In genomic region chr10:96519411-96519810, GRCm38 (mm10) we compare ENCODE assay signal across 31 mouse cellular contexts.
DNase-seq lines count a peak whose midpoint lies in the region; ATAC-seq lines count a peak whose summit lies in the region.
"Had no signal": no experiment of that assay in that cellular context is flagged by ENCODE, and none has a peak within 500 bp of the region (broad histone marks: within the 10 kb centered on the region; RNA-seq: fewer than 3 reads in every experiment).

No protein-coding gene starts in this region.

- peak; percentile 38 for DNase-seq in embryonic facial prominence, embryonic 11.5 days (ENCODE audit: low spot score)
- no peak for DNase-seq in embryonic facial prominence, embryonic 10.5 days (ENCODE audit: low spot score)
- DNase-seq in CD4-positive helper T cell, adult 2 months (ENCODE audit: low read depth, low spot score), result peak; percentile 25
- peak; percentile 20 for DNase-seq in brain, adult 2 months (ENCODE audit: low read depth, low spot score)
- peak; percentile 24 for DNase-seq in forelimb bud, embryonic 11.5 days (ENCODE audit: low read depth, low spot score)
- DNase-seq in left cerebral cortex, adult 11 months (ENCODE audit: low spot score), result no peak
- DNase-seq: adrenal gland, adult 2 months; adrenal gland, postnatal 14 days; B cell, adult 2 months; cerebellum, adult 11-12 months; cerebellum, adult 8-10 months; cerebellum, postnatal 10 days; cerebellum, postnatal 36 days; embryo, embryonic 11 days; forebrain, postnatal 0 days; gastrocnemius, adult 2 months; gastrocnemius, postnatal 14 days; heart, adult 11 months; kidney, adult 18-20 months had no signal

- H3K9ac ChIP-seq in embryonic facial prominence, embryonic 11.5 days (replicated peaks; ENCODE audit: low read length), result no peak overlapping the region
- H3K9ac ChIP-seq in forebrain, embryonic 16.5 days (replicated peaks; ENCODE audit: low read depth, low read length), result no peak overlapping the region
- H3K9ac ChIP-seq: embryonic facial prominence, embryonic 12.5 days; forebrain, embryonic 13.5 days; forebrain, postnatal 0 days; hindbrain, embryonic 14.5 days had no signal

- WGBS in embryonic facial prominence, embryonic 11.5 days, result 63% methylated on average over 3 of the region's 3 CpGs
- 70% methylated on average over 3 of the region's 3 CpGs for WGBS in embryonic facial prominence, embryonic 10.5 days
- WGBS in forebrain, embryonic 16.5 days, result 75% methylated on average over 3 of the region's 3 CpGs

- no peak for ATAC-seq in embryonic facial prominence, embryonic 11.5 days (replicated peaks; ENCODE audit: insufficient number of reproducible peaks, low FRiP score, low TSS enrichment, low read depth)
- no peak for ATAC-seq in forebrain, embryonic 16.5 days
- ATAC-seq: forebrain, embryonic 13.5 days; forebrain, postnatal 0 days; hindbrain, postnatal 0 days; inflammation-experienced regulatory T-cells, adult 6 months; intestine, embryonic 16.5 days; Patski had no signal

- no peak overlapping the region for H3K4me3 ChIP-seq in embryonic facial prominence, embryonic 11.5 days (ENCODE audit: low read depth, low read length)
- H3K4me3 ChIP-seq in embryonic facial prominence, embryonic 10.5 days, result no peak overlapping the region
- H3K4me3 ChIP-seq in forebrain, embryonic 16.5 days (replicated peaks; ENCODE audit: low read length), result no peak overlapping the region
- H3K4me3 ChIP-seq: embryonic facial prominence, embryonic 12.5 days; forebrain, embryonic 10.5 days; forebrain, embryonic 13.5 days; gastrocnemius, adult 2 months had no signal

- no peaks in the 10 kb centered on the region for H3K4me1 ChIP-seq in embryonic facial prominence, embryonic 11.5 days (ENCODE audit: control insufficient read depth, insufficient read depth, low read length)
- peaks cover 14% of the 10 kb centered on the region for H3K4me1 ChIP-seq in embryonic facial prominence, embryonic 10.5 days
- H3K4me1 ChIP-seq in forebrain, embryonic 16.5 days (replicated peaks; ENCODE audit: control insufficient read depth, insufficient read depth, low read length), result peaks cover 6% of the 10 kb centered on the region

- H3K27ac ChIP-seq in embryonic facial prominence, embryonic 11.5 days (replicated peaks; ENCODE audit: low read depth, low read length), result no peak overlapping the region
- no peak overlapping the region for H3K27ac ChIP-seq in embryonic facial prominence, embryonic 10.5 days (replicated peaks)
- H3K27ac ChIP-seq in forebrain, embryonic 16.5 days (ENCODE audit: low read length), result no peak overlapping the region
- H3K27ac ChIP-seq: embryonic facial prominence, embryonic 12.5 days; forebrain, embryonic 10.5 days; forebrain, embryonic 13.5 days; gastrocnemius, adult 2 months; hindbrain, embryonic 14.5 days; hindbrain, postnatal 0 days had no signal

- no peaks in the 10 kb centered on the region for H3K27me3 ChIP-seq in embryonic facial prominence, embryonic 11.5 days (ENCODE audit: control insufficient read depth, insufficient read depth, low read length)
- no peaks in the 10 kb centered on the region for H3K27me3 ChIP-seq in embryonic facial prominence, embryonic 10.5 days (replicated peaks; ENCODE audit: low read depth, poor library complexity, severe bottlenecking)
- H3K27me3 ChIP-seq in forebrain, embryonic 16.5 days (replicated peaks; ENCODE audit: control insufficient read depth, insufficient read depth, low read length), result no peaks in the 10 kb centered on the region
- H3K27me3 ChIP-seq: CH12.LX; embryonic facial prominence, embryonic 12.5 days; forebrain, embryonic 13.5 days; Patski had no signal

- no peak overlapping the region for H3K4me2 ChIP-seq in embryonic facial prominence, embryonic 11.5 days (ENCODE audit: low read depth, low read length)
- H3K4me2 ChIP-seq in forebrain, embryonic 16.5 days (ENCODE audit: low read length), result no peak overlapping the region
- H3K4me2 ChIP-seq: embryonic facial prominence, embryonic 12.5 days; forebrain, embryonic 13.5 days; heart, embryonic 11.5 days; hindbrain, embryonic 14.5 days had no signal

- no peaks in the 10 kb centered on the region for H3K36me3 ChIP-seq in embryonic facial prominence, embryonic 11.5 days (replicated peaks; ENCODE audit: control insufficient read depth, insufficient read depth, low read depth, low read length)
- H3K36me3 ChIP-seq in embryonic facial prominence, embryonic 10.5 days (replicated peaks), result no peaks in the 10 kb centered on the region
- no peaks in the 10 kb centered on the region for H3K36me3 ChIP-seq in forebrain, embryonic 16.5 days (ENCODE audit: control insufficient read depth, insufficient read depth)
- H3K36me3 ChIP-seq: embryonic facial prominence, embryonic 12.5 days; forebrain, embryonic 10.5 days; G1E had no signal

- H3K9me3 ChIP-seq in embryonic facial prominence, embryonic 11.5 days (replicated peaks; ENCODE audit: control insufficient read depth, low read length), result no peaks in the 10 kb centered on the region
- no peaks in the 10 kb centered on the region for H3K9me3 ChIP-seq in embryonic facial prominence, embryonic 10.5 days
- H3K9me3 ChIP-seq in forebrain, embryonic 16.5 days (ENCODE audit: control insufficient read depth, low read length), result no peaks in the 10 kb centered on the region
- H3K9me3 ChIP-seq: embryonic facial prominence, embryonic 12.5 days; forebrain, embryonic 10.5 days; forebrain, embryonic 13.5 days had no signal

Comparison
In these comparisons a context has a peak if more than half of its experiments do, and no peak if none do; other contexts are left out.
1. DNase-seq: peak in embryonic facial prominence, embryonic 11.5 days (single experiment), CD4-positive helper T cell, adult 2 months (single experiment), brain, adult 2 months (single experiment) and forelimb bud, embryonic 11.5 days (single experiment); none in embryonic facial prominence, embryonic 10.5 days (single experiment) and left cerebral cortex, adult 11 months (single experiment).